Mouse (Mus musculus) liver, postnatal 0 days (tissue): ENCODE results near the gene Ros1. TPM values are rescaled to one million over a fixed set of nuclear protein-coding genes. Genes with fewer than 3 reads are reported as not detected.

Experiments used
- ATAC-seq: fragments of 200-750 bp; cut with Nextera tagmentation; 2 replicates; pipeline ENCODE4 v1.8.0; 2017; ENCODE audit warnings: mild to moderate bottlenecking, moderate library complexity
- DNase-seq: peaks from one replicate; pipeline ENCODE4 v3.0.0-alpha.2; 2016
- H3K27ac ChIP-seq: fragments of 300-500 bp; sonication (generic); 2 replicates; pipeline ENCODE4 v1.5.1; 2014; ENCODE audit warnings: antibody characterized with exemption, moderate library complexity, mild to moderate bottlenecking, low read depth
- H3K27me3 ChIP-seq: fragments of 300-500 bp; sonication (generic); 2 replicates; pipeline ENCODE4 v1.6.1; 2014; ENCODE audit warnings: low read length, control low read depth, mixed read lengths; ENCODE audit not compliant: insufficient read depth
- H3K36me3 ChIP-seq: fragments of 300-500 bp; sonication (generic); replicated peaks from 2 replicates; pipeline ENCODE4 v1.6.1; 2014; ENCODE audit warnings: mild to moderate bottlenecking, control low read depth, low read length, moderate library complexity, mixed read lengths; ENCODE audit not compliant: insufficient read depth
- H3K4me1 ChIP-seq: fragments of 300-500 bp; sonication (generic); 2 replicates; pipeline ENCODE4 v1.6.1; 2014; ENCODE audit warnings: antibody characterized with exemption, mild to moderate bottlenecking, control low read depth; ENCODE audit not compliant: insufficient read depth
- H3K4me2 ChIP-seq: fragments of 300-500 bp; sonication (generic); 2 replicates; pipeline ENCODE4 v1.6.1; 2014; ENCODE audit warnings: low read depth, mild to moderate bottlenecking, low read length, moderate library complexity, mixed read lengths
- H3K4me3 ChIP-seq: fragments of 300-500 bp; sonication (generic); 2 replicates; pipeline ENCODE4 v1.5.1; 2014; ENCODE audit warnings: low read depth, low read length
- H3K9ac ChIP-seq: fragments of 300-500 bp; sonication (generic); replicated peaks from 2 replicates; pipeline ENCODE4 v1.6.1; 2014; ENCODE audit warnings: mild to moderate bottlenecking, moderate library complexity
- H3K9me3 ChIP-seq: fragments of 300-500 bp; sonication (generic); 2 replicates; pipeline ENCODE4 v1.6.1; 2016; ENCODE audit warnings: mild to moderate bottlenecking, control low read depth, low read length, mixed read lengths
- CTCF ChIP-seq: sonication (generic); IDR thresholded peaks from 2 replicates; pipeline ENCODE4 v1.5.1; 2016; ENCODE audit warnings: antibody characterized with exemption, low read depth
- EP300 ChIP-seq: IDR thresholded peaks from 2 replicates; pipeline ENCODE4 v1.6.1; 2016; ENCODE audit warnings: antibody characterized with exemption, low read depth, mild to moderate bottlenecking
- WGBS: fragments of 180-500 bp; shearing (Covaris S2); extraction: QIAGEN DNeasy Blood & Tissue Kit; methylation state at CpG from one replicate; pipeline ENCODE4 v1.1.7; 2014; ENCODE audit not compliant: insufficient replicate concordance; 5-methylcytosine and 5-hydroxymethylcytosine counted together
- microRNA-seq: library from miRNA; unstranded; fragments of <30 nt; microRNA quantifications from one replicate; pipeline ENCODE4, GENCODE M21; 2016
- polyA plus RNA-seq: library from polyadenylated mRNA; unstranded; fragments of >200 nt; fragmentation: Nextera tagmentation; extraction: Ambion mirVana; gene quantifications from 2 replicates; pipeline ENCODE4 v1.2.1, GENCODE M21; 2015

Ros1 gene
- polyA plus RNA-seq, 1 experiment from 2014 or later = not detected

DNA sequence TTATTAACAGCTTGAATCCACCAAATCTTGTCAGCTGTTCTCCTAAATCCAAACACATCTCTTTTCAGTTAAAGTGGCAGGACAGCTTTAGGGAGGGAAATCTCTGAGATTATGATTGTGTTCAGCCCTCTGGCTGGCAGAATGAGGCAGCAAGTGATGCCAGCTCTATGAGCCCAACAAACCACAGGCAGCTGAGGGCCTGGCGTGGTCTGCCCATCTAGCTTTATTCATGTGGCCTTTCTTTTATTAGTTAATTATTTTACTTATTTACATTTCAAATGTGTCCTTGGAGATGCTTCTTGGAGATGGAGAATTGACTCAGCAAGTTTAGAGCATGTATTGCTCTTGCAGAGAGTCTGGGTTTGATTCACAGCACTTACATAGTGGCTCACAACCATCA is 176.6 kb downstream of the Ros1 start:
- Histone ChIP-seq H3K4me2 (no peak overlapping the region), H3K9me3 (no peaks in the 10 kb centered on the region), H3K27ac (no peak overlapping the region), H3K4me3 (no peak overlapping the region), H3K36me3 (no peaks in the 10 kb centered on the region), H3K27me3 (peaks cover 33% of the 10 kb centered on the region), H3K9ac (no peak overlapping the region), H3K4me1 (no peaks in the 10 kb centered on the region)
- TF ChIP-seq CTCF = no peak
- TF ChIP-seq EP300 = no peak
- WGBS = 57% methylated on average over 1 of the region's 1 CpGs
- DNase-seq (no peak), ATAC-seq (no peak)

Small RNA genes lying within 50 kb of the gene (microRNA-seq; reads per million reads assigned to microRNA genes)
- not detected for gene Gm24084

Other genes starting within 250 kb of the Ros1 start
- 0.57 TPM in 1 of 2 replicates, not detected in the other for gene Vgll2, start 172.7 kb downstream of the Ros1 start, polyA plus RNA-seq
- 5.1 and 7.4 TPM in 2 replicates for gene Dcbld1, start 38.4 kb upstream of the Ros1 start, polyA plus RNA-seq
- not detected in 2 replicates for gene Gm26741, start 163.5 kb upstream of the Ros1 start, polyA plus RNA-seq
- 4.7 and 5.0 TPM in 2 replicates for gene Gopc, start 186.9 kb upstream of the Ros1 start, polyA plus RNA-seq
- not detected in 2 replicates for gene Nepn, start 193.7 kb upstream of the Ros1 start, polyA plus RNA-seq
- 5.9 and 6.5 TPM in 2 replicates for gene Nus1, start 222.3 kb upstream of the Ros1 start, polyA plus RNA-seq